ENCODE assay signal across 11 mouse cellular contexts in the genomic region with DNA sequence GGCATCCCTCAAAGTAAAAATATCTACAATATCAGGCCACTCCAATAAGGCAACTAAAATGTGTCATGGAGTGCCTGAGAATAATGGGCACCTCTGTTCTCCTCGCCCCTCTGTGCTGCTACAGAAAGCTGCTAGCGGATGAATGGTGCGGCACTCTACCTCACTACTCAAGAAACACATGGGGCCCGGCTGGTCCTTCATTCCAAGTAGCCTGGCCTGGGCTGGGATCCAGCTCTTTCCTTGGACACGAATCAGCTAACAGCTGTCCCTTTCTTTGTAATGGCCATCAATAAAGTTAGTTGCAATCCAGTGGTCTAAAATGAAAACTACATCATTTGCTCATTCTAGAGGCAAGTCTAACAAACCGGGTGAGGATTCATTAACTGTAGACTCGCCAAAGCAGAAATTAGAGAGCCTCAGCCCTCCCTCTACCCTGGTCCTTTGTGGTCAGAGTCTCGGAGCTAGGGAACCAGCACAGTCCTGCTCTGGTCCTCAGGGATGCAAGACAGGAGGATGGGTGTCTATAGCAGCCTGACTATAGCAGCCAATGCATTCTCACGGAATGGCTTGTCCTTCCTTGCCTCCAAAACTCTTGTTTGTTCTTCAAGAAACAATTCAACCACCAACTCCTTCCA. TPM values are rescaled to one million over a fixed set of nuclear protein-coding genes. Genes with fewer than 3 reads are reported as not detected.
DNase-seq lines count a peak whose midpoint lies in the region; ATAC-seq and TF ChIP-seq lines count a peak whose summit lies in the region.
"Had no signal": no experiment of that assay in that cellular context is flagged by ENCODE, and none has a peak within 500 bp of the region (broad histone marks: within the 10 kb centered on the region; RNA-seq: fewer than 3 reads in every experiment).

No protein-coding gene starts in this region.

- H3K36me3 ChIP-seq in neural tube, embryonic 13.5 days, result no peaks in the 10 kb centered on the region
- H3K36me3 ChIP-seq in midbrain, postnatal 0 days (ENCODE audit: insufficient read depth, low read length), result 0 out of 2 replicates have a peak, but pooled peaks cover 4% of the 10 kb centered on the region
- H3K36me3 ChIP-seq: embryonic facial prominence, embryonic 12.5 days; limb, embryonic 15.5 days; neural tube, embryonic 12.5 days had no signal

- TF ChIP-seq CTCF in midbrain, postnatal 0 days (IDR thresholded peaks at IDR 0.05), result no peak

- 56% methylated on average over 9 of the region's 9 CpGs for WGBS in neural tube, embryonic 13.5 days
- 65% methylated on average over 9 of the region's 9 CpGs for WGBS in midbrain, postnatal 0 days

- peaks cover 81% of the 10 kb centered on the region for H3K4me1 ChIP-seq in neural tube, embryonic 13.5 days (replicated peaks)
- peaks cover 30% of the 10 kb centered on the region for H3K4me1 ChIP-seq in midbrain, postnatal 0 days (ENCODE audit: insufficient read depth, low read length)
- H3K4me1 ChIP-seq: embryonic facial prominence, embryonic 12.5 days; limb, embryonic 15.5 days had no signal

- 0 out of 2 replicates have a peak, but pooled peaks have one; percentile 17 for ATAC-seq in frontal cortex, adult (ENCODE audit: low TSS enrichment)
- peak; percentile 37; the same call in 1 of the 2 replicates for ATAC-seq in neural tube, embryonic 13.5 days (ENCODE audit: low read depth)
- ATAC-seq in midbrain, postnatal 0 days (ENCODE audit: low FRiP score), result 0 out of 2 replicates have a peak, but pooled peaks have one; percentile 52
- ATAC-seq in megakaryocyte, adult 5-6 weeks (ENCODE audit: poor library complexity, severe bottlenecking), result no peak

- DNase-seq in frontal cortex, postnatal 14 days (ENCODE audit: low spot score in 2 of 2), result no peak
- no peak for DNase-seq in neural tube, embryonic 10.5 days (ENCODE audit: extremely low spot score, low spot score)
- DNase-seq in heart, postnatal 4 days, result peak; percentile 70
- DNase-seq in midbrain, postnatal 0 days (ENCODE audit: low spot score), result peak; percentile 81
- no peak for DNase-seq in embryo, embryonic 10 days (ENCODE audit: low spot score)

- H3K9me3 ChIP-seq in neural tube, embryonic 13.5 days, result no peaks in the 10 kb centered on the region
- H3K9me3 ChIP-seq in midbrain, postnatal 0 days (ENCODE audit: low read length), result no peaks in the 10 kb centered on the region
- H3K9me3 ChIP-seq: embryonic facial prominence, embryonic 12.5 days; limb, embryonic 15.5 days; neural tube, embryonic 12.5 days had no signal

- no peak overlapping the region for H3K9ac ChIP-seq in neural tube, embryonic 13.5 days
- H3K9ac ChIP-seq in midbrain, postnatal 0 days (replicated peaks; ENCODE audit: low read length, poor library complexity, severe bottlenecking), result 0 out of 2 replicates have a peak overlapping the region, but pooled peaks have one; percentile 19
- H3K9ac ChIP-seq: embryonic facial prominence, embryonic 12.5 days; limb, embryonic 15.5 days; neural tube, embryonic 12.5 days had no signal

- H3K4me3 ChIP-seq in neural tube, embryonic 13.5 days, result no peak overlapping the region
- peak overlapping the region; percentile 14 for H3K4me3 ChIP-seq in midbrain, postnatal 0 days (ENCODE audit: low read depth, low read length)
- H3K4me3 ChIP-seq: embryonic facial prominence, embryonic 12.5 days; limb, embryonic 15.5 days; neural tube, embryonic 12.5 days had no signal

- no peak overlapping the region for H3K27ac ChIP-seq in neural tube, embryonic 13.5 days (replicated peaks)
- H3K27ac ChIP-seq in midbrain, postnatal 0 days (ENCODE audit: low read depth, low read length), result no peak overlapping the region
- H3K27ac ChIP-seq: embryonic facial prominence, embryonic 12.5 days; limb, embryonic 15.5 days; neural tube, embryonic 12.5 days had no signal

- H3K27me3 ChIP-seq in neural tube, embryonic 13.5 days, result peaks cover 9% of the 10 kb centered on the region
- no peaks in the 10 kb centered on the region for H3K27me3 ChIP-seq in midbrain, postnatal 0 days (ENCODE audit: insufficient read depth, low read length)

- H3K4me2 ChIP-seq in neural tube, embryonic 13.5 days, result peak overlapping the region; percentile 38
- peak overlapping the region; percentile 39 for H3K4me2 ChIP-seq in midbrain, postnatal 0 days (ENCODE audit: low read depth, low read length, poor library complexity, severe bottlenecking)
- H3K4me2 ChIP-seq: embryonic facial prominence, embryonic 12.5 days; limb, embryonic 15.5 days; neural tube, embryonic 12.5 days had no signal

RNA-seq across cellular contexts. Expression of gene Grin2b, which starts 7.8 kb away (rescaled TPM):
- polyA plus RNA-seq in neural tube, embryonic 13.5 days (2015; fragmentation: Nextera tagmentation; extraction: Ambion mirVana), result 27.8 and 32.6 TPM in 2 replicates
- under 1 TPM; 0.05 to 0.17 TPM for total RNA-seq in heart, postnatal 4 days (2021)
- 64.1 and 71.6 TPM in 2 replicates for total RNA-seq in midbrain, postnatal 0 days (2014; rRNA removed)
- polyA plus RNA-seq in midbrain, postnatal 0 days (2015; fragmentation: Nextera tagmentation; extraction: Ambion mirVana), result 73.3 and 76.4 TPM in 2 replicates
- total RNA-seq in megakaryocyte, adult 5-6 weeks (2015), result not detected in 2 replicates
- not detected in 2 replicates for total RNA-seq in megakaryocyte, adult 5-6 weeks (2017)

Comparison
In these comparisons a context has a peak if more than half of its experiments do, and no peak if none do; other contexts are left out.
1. DNase-seq: peak in heart, postnatal 4 days (single experiment) and midbrain, postnatal 0 days (single experiment); none in frontal cortex, postnatal 14 days (0 of 2), neural tube, embryonic 10.5 days (single experiment) and embryo, embryonic 10 days (single experiment).
2. RNA of gene Grin2b, which starts 7.8 kb away (total RNA-seq): 64.1 to 71.6 TPM in midbrain, postnatal 0 days; 0.05 to 0.17 TPM in heart, postnatal 4 days and not detected in megakaryocyte, adult 5-6 weeks; every median in the first group is over 10 times any median in the second.